Mouse (Mus musculus) hindbrain, embryonic 15.5 days (tissue): ENCODE measurements around the gene 1700102P08Rik. TPM values are rescaled to one million over a fixed set of nuclear protein-coding genes. Genes with fewer than 3 reads are reported as not detected.
A peak's percentile ranks its signal among the peaks of the same experiment; 100 is the strongest.

Experiments used
- ATAC-seq: fragments of 200-750 bp; cut with Nextera tagmentation; 2 replicates; pipeline ENCODE4 v1.8.0; 2017; ENCODE audit warnings: low read depth, moderate number of reproducible peaks, moderate TSS enrichment; ENCODE audit not compliant: low FRiP score
- H3K27ac ChIP-seq: fragments of 300-500 bp; sonication (generic); replicated peaks from 2 replicates; pipeline ENCODE4 v1.5.1; 2015; ENCODE audit warnings: mild to moderate bottlenecking, inconsistent platforms
- H3K27me3 ChIP-seq: fragments of 300-500 bp; sonication (generic); 2 replicates; pipeline ENCODE4 v1.6.1; 2015; ENCODE audit warnings: control low read depth, inconsistent platforms
- H3K36me3 ChIP-seq: fragments of 300-500 bp; sonication (generic); 2 replicates; pipeline ENCODE4 v1.6.1; 2015; ENCODE audit warnings: control low read depth, inconsistent platforms
- H3K4me1 ChIP-seq: fragments of 300-500 bp; sonication (generic); replicated peaks from 2 replicates; pipeline ENCODE4 v1.6.1; 2015; ENCODE audit warnings: control low read depth, inconsistent platforms
- H3K4me2 ChIP-seq: fragments of 300-500 bp; sonication (generic); 2 replicates; pipeline ENCODE4 v1.6.1; 2015; ENCODE audit warnings: moderate library complexity, mild to moderate bottlenecking, inconsistent platforms
- H3K4me3 ChIP-seq: fragments of 300-500 bp; sonication (generic); 2 replicates; pipeline ENCODE4 v1.5.1; 2015; ENCODE audit warnings: mild to moderate bottlenecking, inconsistent platforms
- H3K9ac ChIP-seq: fragments of 300-500 bp; sonication (generic); 2 replicates; pipeline ENCODE4 v1.6.1; 2015; ENCODE audit warnings: inconsistent platforms
- H3K9me3 ChIP-seq: fragments of 300-500 bp; sonication (generic); 2 replicates; pipeline ENCODE4 v1.6.1; 2016; ENCODE audit warnings: control low read depth, inconsistent platforms
- WGBS: fragments of 180-500 bp; shearing (Covaris S2); methylation state at CpG from one replicate; pipeline ENCODE4 v1.1.7; 2015; 5-methylcytosine and 5-hydroxymethylcytosine counted together
- polyA plus RNA-seq: library from polyadenylated mRNA; unstranded; fragments of >200 nt; fragmentation: Nextera tagmentation; extraction: Ambion mirVana; gene quantifications from 2 replicates; pipeline ENCODE4 v1.2.1, GENCODE M21; 2015

The 1700102P08Rik gene
- polyA plus RNA-seq, 1 experiment from 2014 or later, result 1.5 TPM

GRCm38 (mm10) chr9:108451519-108452160 is 59.0 kb downstream of the 1700102P08Rik start:
- Histone ChIP-seq H3K27ac (peak overlapping the region; percentile 84), H3K9me3 (no peaks in the 10 kb centered on the region), H3K9ac (peak overlapping the region; percentile 75), H3K36me3 (peaks cover 11% of the 10 kb centered on the region), H3K27me3 (no peaks in the 10 kb centered on the region), H3K4me1 (peaks cover 46% of the 10 kb centered on the region), H3K4me2 (peak overlapping the region; percentile 82), H3K4me3 (peak overlapping the region; percentile 72)
- ATAC-seq, result no peak
- 57% methylated on average over 6 of the region's 6 CpGs for WGBS

DNA sequence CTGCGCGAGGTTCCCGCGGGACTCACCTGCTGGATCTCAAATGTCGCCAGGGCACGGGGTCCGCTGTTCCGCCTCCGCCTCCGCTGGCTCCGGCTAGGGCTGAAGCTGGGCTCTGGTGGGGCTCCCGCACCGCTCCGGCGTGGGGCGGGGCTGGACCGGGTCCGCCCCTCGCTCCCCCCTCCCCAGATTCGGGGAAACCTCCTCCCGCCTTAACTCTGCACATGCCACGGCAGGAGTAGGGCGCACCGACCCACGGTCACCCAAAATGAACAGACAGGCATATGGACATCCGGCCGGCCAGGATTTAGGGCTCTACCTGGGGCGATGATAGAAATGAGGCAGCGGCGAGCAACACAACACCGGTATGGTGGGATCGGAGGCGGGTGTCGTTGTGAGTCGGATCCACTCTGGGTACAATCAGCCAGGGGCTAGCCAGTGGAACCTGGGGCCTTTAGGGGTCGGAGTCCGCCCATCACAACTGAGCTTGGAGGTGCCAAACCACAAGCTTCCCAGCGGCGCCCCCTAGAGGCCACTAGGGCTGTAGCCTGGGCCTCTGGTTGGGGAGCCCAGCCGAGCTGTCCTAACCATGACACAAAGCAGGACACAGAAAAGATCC is 59.8 kb downstream of the 1700102P08Rik start:
- H3K4me3 ChIP-seq, result peak overlapping the region; percentile 72
- H3K4me2 ChIP-seq, result peak overlapping the region; percentile 82
- under 1% methylated on average over 40 of the region's 40 CpGs for WGBS
- H3K27me3 ChIP-seq, result no peaks in the 10 kb centered on the region
- peaks cover 46% of the 10 kb centered on the region for H3K4me1 ChIP-seq
- H3K27ac ChIP-seq, result peak overlapping the region; percentile 84
- no peaks in the 10 kb centered on the region for H3K9me3 ChIP-seq
- H3K36me3 ChIP-seq, result peaks cover 11% of the 10 kb centered on the region
- peak; percentile 92 for ATAC-seq
- H3K9ac ChIP-seq, result peak overlapping the region; percentile 75

- peak overlapping the region; percentile 72 for H3K4me3 ChIP-seq
- ATAC-seq, result peak; percentile 35
- peak overlapping the region; percentile 75 for H3K9ac ChIP-seq
- peak overlapping the region; percentile 84 for H3K27ac ChIP-seq
- H3K4me1 ChIP-seq, result peaks cover 46% of the 10 kb centered on the region
- H3K9me3 ChIP-seq, result no peaks in the 10 kb centered on the region
- peak overlapping the region; percentile 82 for H3K4me2 ChIP-seq
- peaks cover 10% of the 10 kb centered on the region for H3K36me3 ChIP-seq
- no peaks in the 10 kb centered on the region for H3K27me3 ChIP-seq
- WGBS, result 46% methylated on average over 6 of the region's 6 CpGs
These were observed 60.3 kb downstream of the 1700102P08Rik start for GRCm38 (mm10) chr9:108452911-108453310.

DNA sequence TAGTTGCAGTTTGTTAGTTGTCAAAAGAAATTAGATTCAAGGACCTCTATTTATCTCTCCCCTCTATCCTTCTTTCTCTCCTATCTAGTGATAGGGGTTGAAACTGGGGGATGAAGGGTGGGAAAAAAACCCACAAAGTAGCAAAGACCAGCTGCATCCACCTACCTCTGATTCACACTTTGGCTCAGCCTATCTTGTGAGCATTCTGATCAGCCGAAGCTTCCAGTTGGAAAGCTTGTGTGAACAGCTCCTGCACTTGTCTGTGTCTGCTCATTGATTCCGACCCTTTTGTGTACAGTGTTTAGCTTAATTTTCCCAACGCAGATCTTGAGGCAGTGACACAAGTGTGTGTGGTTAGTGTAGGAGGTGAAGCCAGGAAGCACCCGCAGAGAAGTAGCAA is 60.9 kb downstream of the 1700102P08Rik start:
- H3K36me3 ChIP-seq, result peaks cover 4% of the 10 kb centered on the region
- peak overlapping the region; percentile 75; the same call in 1 of the 2 replicates for H3K9ac ChIP-seq
- no peaks in the 10 kb centered on the region for H3K9me3 ChIP-seq
- peak overlapping the region; percentile 82 for H3K4me2 ChIP-seq
- WGBS, result 80% methylated on average over 4 of the region's 4 CpGs
- H3K27ac ChIP-seq, result peak overlapping the region; percentile 84
- peaks cover 46% of the 10 kb centered on the region for H3K4me1 ChIP-seq
- ATAC-seq, result no peak
- peak overlapping the region; percentile 72 for H3K4me3 ChIP-seq
- H3K27me3 ChIP-seq, result no peaks in the 10 kb centered on the region

DNA sequence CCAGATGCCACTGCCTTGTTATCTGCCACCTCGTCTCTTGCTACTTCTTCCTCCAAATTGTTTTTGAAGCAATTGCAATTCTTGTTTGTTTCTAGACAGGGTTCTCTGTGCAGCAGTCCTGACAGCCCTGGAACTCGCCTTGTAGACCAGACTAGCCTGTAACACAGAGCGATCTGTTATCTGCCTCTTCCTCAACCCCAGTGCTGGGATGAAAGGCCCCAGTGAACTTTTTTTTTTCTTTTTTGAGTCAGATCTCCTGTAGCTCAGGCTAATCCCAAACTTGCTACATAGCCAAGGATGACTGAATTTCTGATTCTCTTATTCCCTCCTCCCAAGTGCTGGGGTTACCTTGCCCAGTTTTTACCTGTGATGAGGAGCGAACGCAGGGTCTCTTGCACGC is 61.8 kb downstream of the 1700102P08Rik start:
- 92% methylated on average over 6 of the region's 6 CpGs for WGBS
- Histone ChIP-seq H3K27me3 (no peaks in the 10 kb centered on the region), H3K4me2 (no peak overlapping the region), H3K9ac (no peak overlapping the region), H3K36me3 (no peaks in the 10 kb centered on the region), H3K4me1 (peaks cover 40% of the 10 kb centered on the region), H3K4me3 (no peak overlapping the region), H3K27ac (no peak overlapping the region), H3K9me3 (no peaks in the 10 kb centered on the region)
- ATAC-seq, result no peak

- no peak for ATAC-seq
These were observed 63.4 kb downstream of the 1700102P08Rik start for GRCm38 (mm10) chr9:108455747-108456571.

DNA sequence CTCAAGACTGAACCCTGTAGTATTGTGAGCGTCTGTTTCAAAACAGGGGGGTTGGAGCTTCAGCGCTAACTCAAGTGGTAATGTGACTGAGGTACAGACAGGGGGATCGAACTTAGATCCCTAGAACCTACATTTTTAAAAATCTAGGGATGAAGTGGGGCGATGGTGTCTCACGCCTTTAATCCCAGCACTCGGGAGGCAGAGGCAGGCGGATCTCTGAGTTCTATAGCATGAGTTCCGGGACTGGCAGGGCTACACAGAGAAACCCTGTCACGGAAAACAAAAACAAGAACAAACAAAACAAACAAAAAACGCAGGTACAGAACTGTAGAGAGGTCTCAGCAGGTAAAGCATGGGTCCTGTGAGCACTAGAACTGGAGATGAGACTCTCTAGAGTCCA is 64.3 kb downstream of the 1700102P08Rik start:
- H3K9me3 ChIP-seq, result no peaks in the 10 kb centered on the region
- no peaks in the 10 kb centered on the region for H3K36me3 ChIP-seq
- 87% methylated on average over 10 of the region's 10 CpGs for WGBS
- no peak overlapping the region for H3K4me3 ChIP-seq
- no peak for ATAC-seq
- no peak overlapping the region for H3K27ac ChIP-seq
- H3K4me1 ChIP-seq, result peaks cover 30% of the 10 kb centered on the region
- no peak overlapping the region for H3K4me2 ChIP-seq
- H3K9ac ChIP-seq, result no peak overlapping the region
- H3K27me3 ChIP-seq, result no peaks in the 10 kb centered on the region

More at GRCm38 (mm10) chr9:108455747-108456571, 63.4 kb downstream of the 1700102P08Rik start:
- Histone ChIP-seq H3K9me3 (no peaks in the 10 kb centered on the region), H3K9ac (no peak overlapping the region), H3K27ac (no peak overlapping the region), H3K4me2 (no peak overlapping the region), H3K27me3 (no peaks in the 10 kb centered on the region), H3K4me3 (no peak overlapping the region), H3K36me3 (no peaks in the 10 kb centered on the region), H3K4me1 (peaks cover 30% of the 10 kb centered on the region)
- 85% methylated on average over 12 of the region's 12 CpGs for WGBS

DNA sequence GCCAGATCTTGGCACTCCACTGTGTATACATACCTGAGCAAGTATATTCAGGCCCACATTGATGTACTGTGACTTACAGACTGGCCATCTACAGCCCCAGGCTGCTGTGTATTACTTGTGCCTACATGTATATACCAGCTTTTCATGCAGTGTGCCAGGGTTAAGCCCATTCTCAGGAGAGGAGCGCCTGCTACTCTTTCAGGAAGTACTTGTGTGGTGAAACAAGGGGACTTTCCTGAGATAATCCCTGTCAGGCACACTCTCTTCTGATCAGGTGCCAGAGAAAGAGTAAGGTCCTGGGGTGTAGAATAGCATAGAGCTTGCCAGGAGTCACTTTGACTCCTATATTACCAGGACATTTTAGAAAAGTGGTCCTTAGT is 67.3 kb downstream of the 1700102P08Rik start:
- peak overlapping the region; percentile 82 for H3K4me2 ChIP-seq
- 97% methylated on average over 1 of the region's 1 CpGs for WGBS
- no peak overlapping the region for H3K9ac ChIP-seq
- peak overlapping the region; percentile 66 for H3K4me3 ChIP-seq
- no peaks in the 10 kb centered on the region for H3K9me3 ChIP-seq
- no peak; the same call in 1 of the 2 replicates for ATAC-seq
- H3K27ac ChIP-seq, result peak overlapping the region; percentile 87
- H3K36me3 ChIP-seq, result peaks cover 13% of the 10 kb centered on the region
- peaks cover 22% of the 10 kb centered on the region for H3K4me1 ChIP-seq
- no peaks in the 10 kb centered on the region for H3K27me3 ChIP-seq

Other genes starting within 250 kb of the 1700102P08Rik start
- 10.0 and 10.2 TPM in 2 replicates for gene Bsn, start 202.4 kb upstream of the 1700102P08Rik start, polyA plus RNA-seq
- gene Dag1, start 128.8 kb upstream of the 1700102P08Rik start, polyA plus RNA-seq, result 73.8 and 86.0 TPM in 2 replicates
- gene Nicn1, start 102.4 kb upstream of the 1700102P08Rik start, polyA plus RNA-seq, result 130 and 134 TPM in 2 replicates
- 27.0 and 28.3 TPM in 2 replicates for gene Amt, start 96.0 kb upstream of the 1700102P08Rik start, polyA plus RNA-seq
- gene Rhoa, start 86.7 kb upstream of the 1700102P08Rik start, polyA plus RNA-seq, result 275 and 287 TPM in 2 replicates
- gene Tcta, start 86.6 kb upstream of the 1700102P08Rik start, polyA plus RNA-seq, result 52.7 and 53.0 TPM in 2 replicates
- gene Gpx1, start 53.9 kb upstream of the 1700102P08Rik start, polyA plus RNA-seq, result 444 and 458 TPM in 2 replicates
- gene Usp4, start 45.0 kb upstream of the 1700102P08Rik start, polyA plus RNA-seq, result 123 and 125 TPM in 2 replicates
- 1.6 and 2.5 TPM in 2 replicates for gene Ccdc36, start 35.7 kb downstream of the 1700102P08Rik start, polyA plus RNA-seq
- not detected in 2 replicates for gene BC048562, start 43.7 kb downstream of the 1700102P08Rik start, polyA plus RNA-seq
- gene Ccdc71, start 67.7 kb downstream of the 1700102P08Rik start, polyA plus RNA-seq, result 57.5 and 63.4 TPM in 2 replicates
- 67.5 and 70.8 TPM in 2 replicates for gene Klhdc8b, start 68.8 kb downstream of the 1700102P08Rik start, polyA plus RNA-seq
- 24.1 and 25.1 TPM in 2 replicates for gene Lamb2, start 86.9 kb downstream of the 1700102P08Rik start, polyA plus RNA-seq
- gene Usp19, start 97.8 kb downstream of the 1700102P08Rik start, polyA plus RNA-seq, result 76.5 and 80.8 TPM in 2 replicates
- 62.8 and 63.8 TPM in 2 replicates for gene Qars, start 114.9 kb downstream of the 1700102P08Rik start, polyA plus RNA-seq
- 118 and 127 TPM in 2 replicates for gene Qrich1, start 124.0 kb downstream of the 1700102P08Rik start, polyA plus RNA-seq
- gene Impdh2, start 167.5 kb downstream of the 1700102P08Rik start, polyA plus RNA-seq, result 109 and 111 TPM in 2 replicates
- gene Ndufaf3, start 174.6 kb downstream of the 1700102P08Rik start, polyA plus RNA-seq, result 73.4 and 78.5 TPM in 2 replicates
- 304 and 323 TPM in 2 replicates for gene Dalrd3, start 177.1 kb downstream of the 1700102P08Rik start, polyA plus RNA-seq
- 308 and 313 TPM in 2 replicates for gene Wdr6, start 185.9 kb downstream of the 1700102P08Rik start, polyA plus RNA-seq
- 34.9 and 35.1 TPM in 2 replicates for gene P4htm, start 204.9 kb downstream of the 1700102P08Rik start, polyA plus RNA-seq